Mouse (Mus musculus): ENCODE results near the gene Hcls1. TPM values are rescaled to one million over a fixed set of nuclear protein-coding genes. Genes with fewer than 3 reads are reported as not detected.

Gene Hcls1
- polyA plus RNA-seq, 1 experiment = 0.02 TPM

DNA sequence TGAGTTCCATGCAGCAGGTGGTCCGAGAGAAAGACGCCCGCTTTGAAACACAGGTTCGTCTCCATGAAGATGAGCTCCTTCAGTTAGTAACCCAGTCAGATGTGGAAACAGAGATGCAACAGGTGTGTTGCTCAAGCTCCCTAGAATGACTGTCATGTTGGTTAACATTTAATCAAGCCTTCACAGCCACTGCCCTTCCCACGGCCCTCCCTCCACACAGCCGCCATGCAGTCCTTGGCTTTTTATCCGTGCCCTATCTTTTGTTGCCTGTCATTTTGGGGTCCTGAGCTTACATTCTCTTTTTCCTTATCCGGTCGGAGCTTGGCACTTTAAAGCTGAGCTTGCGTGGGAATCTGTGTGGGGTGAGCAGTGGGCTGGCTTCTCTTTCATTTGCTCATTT is 41.5 kb upstream of the Hcls1 start:
- Histone ChIP-seq H3K36me3 (ENCODE audit: control insufficient read depth, insufficient read depth) (peaks cover 21% of the 10 kb centered on the region), H3K27me3 (ENCODE audit: control insufficient read depth, insufficient read depth, insufficient read length) (no peaks in the 10 kb centered on the region), H3K4me2 (ENCODE audit: low read depth) (no peak overlapping the region), H3ac (ENCODE audit: control insufficient read depth, insufficient read length) (no peak overlapping the region), H3K4me3 (no peak overlapping the region), H3K79me2 (ENCODE audit: control insufficient read depth, insufficient read depth) (no peaks in the 10 kb centered on the region)
- TF ChIP-seq USF1 (IDR thresholded peaks at IDR 0.05; ENCODE audit: low read depth) (no peak), POLR2A (IDR thresholded peaks at IDR 0.05; ENCODE audit: insufficient read length, low read depth) (no peak), POLR2AphosphoS2 (IDR thresholded peaks at IDR 0.05; ENCODE audit: insufficient read length, low read depth) (no peak), MYOG (IDR thresholded peaks at IDR 0.05; ENCODE audit: control insufficient read depth in 1 of 3, insufficient read depth in 1 of 3, insufficient read length in 2 of 3, low read depth in 2 of 3) (no peak), MYOD1 (IDR thresholded peaks at IDR 0.05; ENCODE audit: control insufficient read depth in 1 of 3, insufficient read length in 2 of 3, low read depth in 2 of 3) (no peak), MAX (IDR thresholded peaks at IDR 0.05; ENCODE audit: low read depth) (no peak), TCF3 (IDR thresholded peaks at IDR 0.05; ENCODE audit: insufficient read length, low read depth) (no peak), CEBPB (IDR thresholded peaks at IDR 0.05; ENCODE audit: insufficient read depth, poor library complexity, severe bottlenecking) (no peak), SRF (IDR thresholded peaks at IDR 0.05; ENCODE audit: control insufficient read depth, insufficient read length, low read depth) (no peak), E2F4 (IDR thresholded peaks at IDR 0.05; ENCODE audit: insufficient read depth) (no peak), REST (IDR thresholded peaks at IDR 0.05; ENCODE audit: insufficient read depth, insufficient read length) (no peak), TCF12 (IDR thresholded peaks at IDR 0.05; ENCODE audit: insufficient read depth, poor library complexity, severe bottlenecking) (no peak)

DNA sequence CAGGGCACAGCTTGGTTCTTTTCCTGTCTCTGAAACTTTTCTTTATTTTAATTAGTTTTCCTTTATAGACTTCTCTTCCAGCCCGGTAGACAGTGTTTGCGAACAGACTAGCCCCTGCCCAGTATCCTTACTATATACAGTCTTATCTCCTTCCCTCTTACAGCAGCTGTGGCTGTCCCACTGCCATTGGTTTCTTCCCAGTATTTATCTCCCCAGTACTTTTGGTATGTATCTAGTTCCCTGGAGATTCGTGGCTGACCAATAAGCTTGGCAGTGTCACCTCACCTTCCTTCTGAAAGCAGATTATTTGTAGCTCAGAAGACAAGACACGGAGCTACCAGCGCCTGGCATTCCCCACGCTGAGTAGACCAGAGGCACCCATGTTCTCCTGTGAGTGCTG is 38.1 kb upstream of the Hcls1 start:
- Histone ChIP-seq H3ac (ENCODE audit: control insufficient read depth, insufficient read length) (no peak overlapping the region), H3K79me2 (ENCODE audit: control insufficient read depth, insufficient read depth) (no peaks in the 10 kb centered on the region), H3K4me2 (ENCODE audit: low read depth) (no peak overlapping the region), H3K4me3 (no peak overlapping the region), H3K36me3 (ENCODE audit: control insufficient read depth, insufficient read depth) (peaks cover 30% of the 10 kb centered on the region), H3K27me3 (ENCODE audit: control insufficient read depth, insufficient read depth, insufficient read length) (no peaks in the 10 kb centered on the region)
- TF ChIP-seq SRF (IDR thresholded peaks at IDR 0.05; ENCODE audit: control insufficient read depth, insufficient read length, low read depth) (no peak), MAX (IDR thresholded peaks at IDR 0.05; ENCODE audit: low read depth) (no peak), CEBPB (IDR thresholded peaks at IDR 0.05; ENCODE audit: insufficient read depth, poor library complexity, severe bottlenecking) (no peak), POLR2AphosphoS2 (IDR thresholded peaks at IDR 0.05; ENCODE audit: insufficient read length, low read depth) (no peak), MYOG (IDR thresholded peaks at IDR 0.05; ENCODE audit: control insufficient read depth in 1 of 3, insufficient read depth in 1 of 3, insufficient read length in 2 of 3, low read depth in 2 of 3) (no peak), POLR2A (IDR thresholded peaks at IDR 0.05; ENCODE audit: insufficient read length, low read depth) (no peak), REST (IDR thresholded peaks at IDR 0.05; ENCODE audit: insufficient read depth, insufficient read length) (no peak), USF1 (IDR thresholded peaks at IDR 0.05; ENCODE audit: low read depth) (no peak), E2F4 (IDR thresholded peaks at IDR 0.05; ENCODE audit: insufficient read depth) (no peak), TCF3 (IDR thresholded peaks at IDR 0.05; ENCODE audit: insufficient read length, low read depth) (no peak), TCF12 (IDR thresholded peaks at IDR 0.05; ENCODE audit: insufficient read depth, poor library complexity, severe bottlenecking) (no peak), MYOD1 (IDR thresholded peaks at IDR 0.05; ENCODE audit: control insufficient read depth in 1 of 3, insufficient read length in 2 of 3, low read depth in 2 of 3) (no peak)

DNA sequence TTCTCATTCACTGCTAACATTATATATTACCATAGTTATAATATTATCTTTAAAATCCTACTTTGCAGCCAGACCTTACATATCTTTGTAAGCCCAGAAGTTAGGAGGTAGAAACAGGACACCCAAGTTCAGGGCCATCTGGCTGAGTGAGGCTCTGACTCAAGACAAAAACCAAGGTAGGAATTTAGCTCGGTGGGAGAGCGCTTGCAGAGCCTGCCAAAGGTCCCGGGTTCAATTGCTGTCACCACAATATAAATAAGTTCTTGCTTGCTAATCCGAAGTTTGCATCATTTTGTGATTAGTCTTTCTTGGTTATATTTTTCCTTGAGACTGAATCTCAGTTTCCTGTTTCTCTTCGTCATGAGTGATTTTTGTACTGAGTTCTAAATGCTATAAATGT is 31.6 kb upstream of the Hcls1 start:
- Histone ChIP-seq H3K4me3 (no peak overlapping the region), H3ac (ENCODE audit: control insufficient read depth, insufficient read length) (no peak overlapping the region), H3K36me3 (ENCODE audit: control insufficient read depth, insufficient read depth) (peaks cover 30% of the 10 kb centered on the region), H3K27me3 (ENCODE audit: control insufficient read depth, insufficient read depth, insufficient read length) (no peaks in the 10 kb centered on the region), H3K4me2 (ENCODE audit: low read depth) (no peak overlapping the region), H3K79me2 (ENCODE audit: control insufficient read depth, insufficient read depth) (no peaks in the 10 kb centered on the region)
- no peak for TF ChIP-seq POLR2AphosphoS2 (IDR thresholded peaks at IDR 0.05; ENCODE audit: insufficient read length, low read depth)

DNA sequence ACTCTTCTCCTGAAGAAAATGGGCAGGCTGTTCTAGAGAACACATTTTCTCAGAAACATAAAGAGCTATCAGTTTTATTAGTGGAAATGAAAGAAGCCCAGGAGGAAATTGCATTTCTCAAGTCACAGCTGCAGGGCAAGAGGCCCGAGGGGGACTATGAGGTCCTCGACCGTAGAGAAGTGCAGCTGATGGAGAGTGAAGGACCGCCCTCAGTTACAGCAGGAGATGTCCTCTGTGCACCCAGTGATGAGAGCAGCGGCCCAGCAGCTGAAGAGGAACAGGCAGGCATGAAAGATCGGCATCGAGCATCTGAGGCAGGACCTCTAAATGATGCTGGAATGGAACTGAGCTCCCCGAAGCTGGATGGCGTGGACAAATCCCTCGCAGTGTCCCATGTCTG is 22.9 kb upstream of the Hcls1 start:
- no peak overlapping the region for H3K4me3 ChIP-seq
- H3K4me2 ChIP-seq (ENCODE audit: low read depth) = no peak overlapping the region
- H3K36me3 ChIP-seq (ENCODE audit: control insufficient read depth, insufficient read depth) = peaks cover 29% of the 10 kb centered on the region
- no peak for TF ChIP-seq USF1 (IDR thresholded peaks at IDR 0.05; ENCODE audit: low read depth)
- TF ChIP-seq POLR2AphosphoS2 (IDR thresholded peaks at IDR 0.05; ENCODE audit: insufficient read length, low read depth) = no peak
- no peak for TF ChIP-seq E2F4 (IDR thresholded peaks at IDR 0.05; ENCODE audit: insufficient read depth)
- TF ChIP-seq POLR2A (IDR thresholded peaks at IDR 0.05; ENCODE audit: insufficient read length, low read depth) = no peak
- no peak for TF ChIP-seq CEBPB (IDR thresholded peaks at IDR 0.05; ENCODE audit: insufficient read depth, poor library complexity, severe bottlenecking)
- no peak for TF ChIP-seq TCF3 (IDR thresholded peaks at IDR 0.05; ENCODE audit: insufficient read length, low read depth)
- TF ChIP-seq REST (IDR thresholded peaks at IDR 0.05; ENCODE audit: insufficient read depth, insufficient read length) = no peak
- TF ChIP-seq SRF (IDR thresholded peaks at IDR 0.05; ENCODE audit: control insufficient read depth, insufficient read length, low read depth) = no peak
- no peak for TF ChIP-seq MYOD1 (IDR thresholded peaks at IDR 0.05; ENCODE audit: control insufficient read depth in 1 of 3, insufficient read length in 2 of 3, low read depth in 2 of 3)
- no peak for TF ChIP-seq TCF12 (IDR thresholded peaks at IDR 0.05; ENCODE audit: insufficient read depth, poor library complexity, severe bottlenecking)
- no peaks in the 10 kb centered on the region for H3K27me3 ChIP-seq (ENCODE audit: control insufficient read depth, insufficient read depth, insufficient read length)
- no peaks in the 10 kb centered on the region for H3K79me2 ChIP-seq (ENCODE audit: control insufficient read depth, insufficient read depth)
- H3ac ChIP-seq (ENCODE audit: control insufficient read depth, insufficient read length) = no peak overlapping the region

DNA sequence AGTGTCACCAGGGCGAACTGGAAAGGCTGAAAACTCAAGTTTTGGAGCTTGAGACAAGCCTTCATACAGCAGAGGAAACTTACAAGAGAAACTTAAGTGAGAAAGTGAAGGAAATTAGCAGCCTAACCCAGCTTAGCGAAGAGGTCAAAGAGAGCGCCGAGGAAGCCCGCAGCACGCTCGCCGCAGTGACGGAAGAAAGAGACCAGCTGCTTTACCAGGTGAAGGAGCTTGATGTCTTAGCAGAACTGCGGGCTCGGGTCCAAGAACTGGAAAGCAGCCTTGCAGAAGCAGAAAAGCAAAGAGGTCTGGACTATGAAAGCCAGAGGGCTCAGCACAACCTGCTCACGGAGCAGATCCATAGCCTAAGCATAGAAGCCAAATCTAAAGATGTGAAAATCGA is 22.5 kb upstream of the Hcls1 start:
- Histone ChIP-seq H3K27me3 (ENCODE audit: control insufficient read depth, insufficient read depth, insufficient read length) (no peaks in the 10 kb centered on the region), H3K79me2 (ENCODE audit: control insufficient read depth, insufficient read depth) (no peaks in the 10 kb centered on the region), H3K4me3 (no peak overlapping the region), H3K4me2 (ENCODE audit: low read depth) (no peak overlapping the region), H3K36me3 (ENCODE audit: control insufficient read depth, insufficient read depth) (peaks cover 31% of the 10 kb centered on the region), H3ac (ENCODE audit: control insufficient read depth, insufficient read length) (no peak overlapping the region)
- TF ChIP-seq MAX (IDR thresholded peaks at IDR 0.05; ENCODE audit: low read depth) = no peak
- no peak for TF ChIP-seq REST (IDR thresholded peaks at IDR 0.05; ENCODE audit: insufficient read depth, insufficient read length)
- no peak for TF ChIP-seq SRF (IDR thresholded peaks at IDR 0.05; ENCODE audit: control insufficient read depth, insufficient read length, low read depth)
- no peak for TF ChIP-seq MYOD1 (IDR thresholded peaks at IDR 0.05; ENCODE audit: control insufficient read depth in 1 of 3, insufficient read length in 2 of 3, low read depth in 2 of 3)
- TF ChIP-seq USF1 (IDR thresholded peaks at IDR 0.05; ENCODE audit: low read depth) = no peak
- no peak for TF ChIP-seq POLR2AphosphoS2 (IDR thresholded peaks at IDR 0.05; ENCODE audit: insufficient read length, low read depth)
- TF ChIP-seq TCF12 (IDR thresholded peaks at IDR 0.05; ENCODE audit: insufficient read depth, poor library complexity, severe bottlenecking) = no peak
- TF ChIP-seq MYOG (IDR thresholded peaks at IDR 0.05; ENCODE audit: control insufficient read depth in 1 of 3, insufficient read depth in 1 of 3, insufficient read length in 2 of 3, low read depth in 2 of 3) = no peak
- no peak for TF ChIP-seq E2F4 (IDR thresholded peaks at IDR 0.05; ENCODE audit: insufficient read depth)
- TF ChIP-seq CEBPB (IDR thresholded peaks at IDR 0.05; ENCODE audit: insufficient read depth, poor library complexity, severe bottlenecking) = no peak
